In the genomic region with DNA sequence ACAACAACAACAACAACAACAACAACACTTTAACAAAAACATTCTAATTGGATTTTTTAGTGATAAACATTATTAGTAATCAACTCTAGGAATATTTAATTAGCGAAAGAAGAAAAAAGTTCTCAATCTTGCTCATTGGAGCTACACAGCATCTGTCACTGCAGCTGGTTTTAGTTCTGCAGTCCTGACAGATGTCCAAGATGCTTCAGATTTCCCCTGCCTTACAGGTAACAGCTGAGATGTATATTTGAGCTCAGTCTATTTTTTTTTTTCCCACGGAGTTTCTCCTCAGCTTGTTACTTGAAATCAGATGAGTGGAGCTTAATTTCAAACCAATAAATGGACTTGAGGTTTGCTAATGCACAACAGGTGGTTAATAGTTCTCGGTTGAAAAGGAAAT, we compare ENCODE assay signal across 11 mouse cellular contexts.
"Had no signal": no experiment of that assay in that cellular context is flagged by ENCODE, and none has a peak within 500 bp of the region (broad histone marks: within the 10 kb centered on the region; RNA-seq: fewer than 3 reads in every experiment).

No protein-coding gene starts in this region.

- H3K4me2 ChIP-seq: heart, embryonic 12.5 days; hindbrain, embryonic 13.5 days; hindbrain, embryonic 15.5 days; kidney, embryonic 15.5 days; limb, embryonic 12.5 days; limb, embryonic 15.5 days; liver, embryonic 12.5 days had no signal

- ATAC-seq: liver, embryonic 12.5 days had no signal

- H3K9me3 ChIP-seq: heart, embryonic 10.5 days; heart, embryonic 12.5 days; hindbrain, embryonic 13.5 days; hindbrain, embryonic 15.5 days; kidney, embryonic 15.5 days; limb, embryonic 12.5 days; limb, embryonic 15.5 days; liver, embryonic 12.5 days had no signal

- H3K27me3 ChIP-seq: heart, embryonic 12.5 days; hindbrain, embryonic 13.5 days; hindbrain, embryonic 15.5 days; kidney, embryonic 15.5 days; limb, embryonic 12.5 days; limb, embryonic 15.5 days; liver, embryonic 12.5 days had no signal

- H3K4me1 ChIP-seq: heart, embryonic 10.5 days; heart, embryonic 12.5 days; hindbrain, embryonic 13.5 days; hindbrain, embryonic 15.5 days; kidney, embryonic 15.5 days; limb, embryonic 15.5 days had no signal

- H3K4me3 ChIP-seq: gastrocnemius, adult 2 months; heart, embryonic 10.5 days; heart, embryonic 12.5 days; hindbrain, embryonic 13.5 days; hindbrain, embryonic 15.5 days; kidney, embryonic 15.5 days; limb, embryonic 12.5 days; limb, embryonic 15.5 days; liver, embryonic 12.5 days had no signal

- H3K36me3 ChIP-seq: heart, embryonic 10.5 days; hindbrain, embryonic 15.5 days; limb, embryonic 15.5 days had no signal

- H3K27ac ChIP-seq: gastrocnemius, adult 2 months; heart, embryonic 10.5 days; hindbrain, embryonic 13.5 days; hindbrain, embryonic 15.5 days; hindbrain, postnatal 0 days; kidney, embryonic 15.5 days; kidney, postnatal 0 days; limb, embryonic 12.5 days; limb, embryonic 15.5 days; liver, embryonic 12.5 days had no signal

- H3K9ac ChIP-seq: heart, embryonic 12.5 days; hindbrain, embryonic 13.5 days; hindbrain, embryonic 15.5 days; kidney, embryonic 15.5 days; limb, embryonic 12.5 days; limb, embryonic 15.5 days; liver, embryonic 12.5 days had no signal
